Mouse (Mus musculus): ENCODE results near the gene Myo18b. TPM values are rescaled to one million over a fixed set of nuclear protein-coding genes. Genes with fewer than 3 reads are reported as not detected.

The Myo18b gene
- polyA plus RNA-seq, 1 experiment, result 36.8 TPM

DNA sequence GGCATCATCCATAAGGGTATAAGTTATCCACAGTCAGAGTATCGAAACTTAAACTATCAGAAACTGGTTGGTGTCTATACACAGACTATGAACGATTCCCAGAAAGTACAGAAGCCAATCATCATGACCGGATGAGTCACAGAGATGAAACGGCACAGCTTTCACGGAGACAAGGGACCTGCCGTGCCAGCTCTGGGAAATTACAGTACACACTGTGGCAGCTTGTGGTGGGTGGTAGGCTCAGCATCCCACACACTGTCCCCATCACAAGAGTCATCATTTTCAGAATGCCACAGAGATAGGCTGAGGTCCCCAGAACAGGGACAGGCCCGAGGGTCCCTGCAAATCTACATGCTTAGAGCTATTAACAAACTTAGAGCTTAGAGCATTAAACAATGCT is 114.4 kb downstream of the Myo18b start:
- Histone ChIP-seq H3K4me1 (ENCODE audit: control insufficient read depth, insufficient read depth, low read length) (no peaks in the 10 kb centered on the region; the same call in 1 of the 2 replicates), H3K27me3 (ENCODE audit: control insufficient read depth, insufficient read depth, low read length) (no peaks in the 10 kb centered on the region), H3K4me3 (ENCODE audit: control insufficient read depth, low read depth, low read length) (no peak overlapping the region), H3K27ac (ENCODE audit: control insufficient read depth, insufficient read depth, low read depth, low read length) (no peak overlapping the region), H3K36me3 (ENCODE audit: control insufficient read depth, insufficient read depth, low read length) (no peaks in the 10 kb centered on the region)
- TF ChIP-seq CTCF (IDR thresholded peaks at IDR 0.05; ENCODE audit: control insufficient read depth, insufficient read depth, insufficient replicate concordance, low read depth, low read length) (no peak), POLR2A (IDR thresholded peaks at IDR 0.05; ENCODE audit: control insufficient read depth, low read depth, low read length) (no peak)

DNA sequence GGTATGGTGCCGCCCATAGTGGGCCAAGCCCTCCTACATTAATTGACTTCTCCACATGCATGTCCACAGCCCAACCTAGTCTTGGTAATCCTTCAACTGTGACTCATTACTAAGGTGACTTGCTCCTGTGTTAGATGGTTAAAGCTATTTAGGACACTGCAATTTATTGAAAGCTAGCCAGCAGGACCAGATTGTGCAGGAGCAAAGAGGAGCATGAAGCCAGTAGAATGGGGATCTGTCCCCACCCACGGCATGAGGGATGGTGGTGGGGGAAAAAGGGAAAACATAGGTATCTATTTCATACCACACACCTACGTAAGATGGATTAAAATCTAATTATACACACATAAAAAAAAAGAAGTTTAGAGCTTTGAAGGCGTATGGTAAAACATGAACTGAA is 114.9 kb downstream of the Myo18b start:
- H3K27me3 ChIP-seq (ENCODE audit: control insufficient read depth, insufficient read depth, low read length), result no peaks in the 10 kb centered on the region
- TF ChIP-seq POLR2A (IDR thresholded peaks at IDR 0.05; ENCODE audit: control insufficient read depth, low read depth, low read length) (no peak), CTCF (IDR thresholded peaks at IDR 0.05; ENCODE audit: control insufficient read depth, insufficient read depth, insufficient replicate concordance, low read depth, low read length) (no peak)
- H3K27ac ChIP-seq (ENCODE audit: control insufficient read depth, insufficient read depth, low read depth, low read length), result no peak overlapping the region
- H3K4me3 ChIP-seq (ENCODE audit: control insufficient read depth, low read depth, low read length), result no peak overlapping the region
- no peaks in the 10 kb centered on the region; the same call in 1 of the 2 replicates for H3K4me1 ChIP-seq (ENCODE audit: control insufficient read depth, insufficient read depth, low read length)
- no peaks in the 10 kb centered on the region for H3K36me3 ChIP-seq (ENCODE audit: control insufficient read depth, insufficient read depth, low read length)

DNA sequence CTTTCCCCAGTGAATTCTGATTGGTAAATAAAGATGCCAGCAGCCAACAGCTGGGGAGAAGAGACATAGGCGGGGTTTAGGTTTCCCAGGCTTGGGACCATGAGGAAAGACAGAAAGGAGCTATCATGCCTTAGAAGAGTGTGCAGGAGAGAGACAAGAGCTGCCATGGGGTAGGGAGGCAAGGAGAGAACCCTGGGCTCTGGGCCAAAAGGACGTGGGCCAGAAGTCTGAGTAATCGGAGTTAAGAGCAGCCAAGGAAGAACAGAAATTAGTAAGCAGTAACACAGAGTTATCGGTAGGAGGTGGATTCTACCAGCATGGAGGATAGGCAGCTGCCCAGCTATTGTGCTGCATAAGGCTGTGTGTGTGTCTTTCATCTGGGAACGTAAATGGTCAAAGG is 115.8 kb downstream of the Myo18b start:
- Histone ChIP-seq H3K4me3 (ENCODE audit: control insufficient read depth, low read depth, low read length) (no peak overlapping the region), H3K4me1 (ENCODE audit: control insufficient read depth, insufficient read depth, low read length) (no peaks in the 10 kb centered on the region), H3K27me3 (ENCODE audit: control insufficient read depth, insufficient read depth, low read length) (no peaks in the 10 kb centered on the region), H3K36me3 (ENCODE audit: control insufficient read depth, insufficient read depth, low read length) (no peaks in the 10 kb centered on the region), H3K27ac (ENCODE audit: control insufficient read depth, insufficient read depth, low read depth, low read length) (no peak overlapping the region)
- TF ChIP-seq CTCF (IDR thresholded peaks at IDR 0.05; ENCODE audit: control insufficient read depth, insufficient read depth, insufficient replicate concordance, low read depth, low read length), result no peak
- no peak for TF ChIP-seq POLR2A (IDR thresholded peaks at IDR 0.05; ENCODE audit: control insufficient read depth, low read depth, low read length)

DNA sequence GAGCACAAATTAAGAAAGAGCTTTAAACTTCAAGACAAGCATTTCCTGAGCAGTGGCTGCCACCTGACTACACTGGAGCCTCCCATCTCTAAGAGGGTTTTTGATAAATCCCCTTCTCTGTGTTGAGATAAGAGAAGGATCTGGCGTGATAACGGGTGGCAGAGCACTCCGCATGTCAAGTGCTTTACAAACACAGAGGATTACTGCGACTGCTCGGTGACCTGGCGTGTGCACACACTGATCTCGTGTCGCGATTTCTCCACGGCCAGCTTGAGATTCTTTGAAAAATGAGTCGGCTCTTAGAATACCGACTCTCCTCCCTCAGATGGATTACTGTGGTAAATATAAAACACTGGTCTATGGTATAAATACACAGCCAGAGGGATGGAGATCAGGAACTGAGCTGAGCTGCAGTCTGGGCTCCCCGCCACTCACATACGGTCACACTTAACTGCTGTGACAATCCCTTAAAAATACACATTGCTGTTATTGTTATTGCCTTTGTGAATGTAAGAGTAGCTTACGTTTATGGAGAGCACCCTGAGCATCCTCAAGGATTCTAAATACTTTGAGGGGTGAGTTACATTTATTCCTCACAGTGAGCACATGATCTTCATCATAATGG is 119.3 kb downstream of the Myo18b start:
- Histone ChIP-seq H3K27ac (ENCODE audit: control insufficient read depth, insufficient read depth, low read depth, low read length) (no peak overlapping the region), H3K4me1 (ENCODE audit: control insufficient read depth, insufficient read depth, low read length) (no peaks in the 10 kb centered on the region), H3K27me3 (ENCODE audit: control insufficient read depth, insufficient read depth, low read length) (no peaks in the 10 kb centered on the region), H3K4me3 (ENCODE audit: control insufficient read depth, low read depth, low read length) (no peak overlapping the region), H3K36me3 (ENCODE audit: control insufficient read depth, insufficient read depth, low read length) (no peaks in the 10 kb centered on the region)
- no peak for TF ChIP-seq CTCF (IDR thresholded peaks at IDR 0.05; ENCODE audit: control insufficient read depth, insufficient read depth, insufficient replicate concordance, low read depth, low read length)
- no peak for TF ChIP-seq POLR2A (IDR thresholded peaks at IDR 0.05; ENCODE audit: control insufficient read depth, low read depth, low read length)

DNA sequence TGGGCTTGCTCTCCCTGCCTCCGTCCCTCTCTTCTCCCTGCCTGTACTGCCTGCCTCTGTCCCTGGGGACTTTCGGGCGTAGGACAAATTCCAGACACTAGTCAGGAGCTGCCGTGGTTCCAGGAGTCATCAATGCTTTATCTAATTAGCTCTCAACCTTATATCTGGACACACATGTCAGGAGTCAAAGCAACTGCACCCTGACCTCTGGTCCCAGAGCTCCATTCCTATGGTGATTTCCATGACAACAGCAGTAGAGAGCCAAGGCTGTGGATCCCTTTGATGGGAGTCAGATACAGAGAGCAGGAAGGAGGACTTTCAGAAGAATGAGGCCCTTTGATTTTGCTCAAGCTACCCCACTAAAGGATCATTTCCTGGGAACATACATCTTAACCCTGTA is 122.7 kb downstream of the Myo18b start:
- H3K36me3 ChIP-seq (ENCODE audit: control insufficient read depth, insufficient read depth, low read length), result no peaks in the 10 kb centered on the region
- no peaks in the 10 kb centered on the region for H3K27me3 ChIP-seq (ENCODE audit: control insufficient read depth, insufficient read depth, low read length)
- no peak overlapping the region for H3K4me3 ChIP-seq (ENCODE audit: control insufficient read depth, low read depth, low read length)
- 0 out of 2 replicates have a peak, but pooled peaks cover 2% of the 10 kb centered on the region for H3K4me1 ChIP-seq (ENCODE audit: control insufficient read depth, insufficient read depth, low read length)
- no peak overlapping the region for H3K27ac ChIP-seq (ENCODE audit: control insufficient read depth, insufficient read depth, low read depth, low read length)
- TF ChIP-seq POLR2A (IDR thresholded peaks at IDR 0.05; ENCODE audit: control insufficient read depth, low read depth, low read length) (no peak), CTCF (IDR thresholded peaks at IDR 0.05; ENCODE audit: control insufficient read depth, insufficient read depth, insufficient replicate concordance, low read depth, low read length) (no peak)

DNA sequence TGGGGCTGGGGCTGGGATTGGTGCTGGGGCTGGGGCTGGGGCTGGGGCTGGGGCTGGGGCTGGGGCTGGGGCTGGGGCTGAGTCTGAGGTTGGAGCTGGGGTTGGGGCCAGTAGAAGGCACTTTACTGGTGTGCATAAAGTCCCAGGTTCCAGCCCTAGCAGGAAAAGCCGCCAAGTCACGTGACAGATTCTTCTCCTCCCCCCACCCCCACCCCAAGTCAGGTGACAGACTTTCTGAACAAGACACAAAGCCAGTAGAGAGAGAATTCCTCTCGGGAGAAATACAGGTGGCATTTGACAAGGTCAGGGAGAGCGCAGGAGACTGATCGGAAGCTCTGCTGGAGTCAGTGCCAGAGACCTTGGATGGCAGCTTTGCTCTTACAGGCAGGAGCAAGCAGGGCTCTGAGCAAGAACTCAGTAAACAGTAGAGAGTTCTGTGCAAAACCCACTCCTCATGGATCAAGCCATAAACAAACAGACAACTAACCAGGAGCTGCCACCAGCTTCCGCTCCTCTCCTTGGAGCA is 124.7 kb downstream of the Myo18b start:
- no peak overlapping the region for H3K4me3 ChIP-seq (ENCODE audit: control insufficient read depth, low read depth, low read length)
- 0 out of 2 replicates have a peak, but pooled peaks cover 2% of the 10 kb centered on the region for H3K4me1 ChIP-seq (ENCODE audit: control insufficient read depth, insufficient read depth, low read length)
- H3K27me3 ChIP-seq (ENCODE audit: control insufficient read depth, insufficient read depth, low read length), result no peaks in the 10 kb centered on the region
- no peak for TF ChIP-seq POLR2A (IDR thresholded peaks at IDR 0.05; ENCODE audit: control insufficient read depth, low read depth, low read length)
- TF ChIP-seq CTCF (IDR thresholded peaks at IDR 0.05; ENCODE audit: control insufficient read depth, insufficient read depth, insufficient replicate concordance, low read depth, low read length), result no peak
- H3K27ac ChIP-seq (ENCODE audit: control insufficient read depth, insufficient read depth, low read depth, low read length), result no peak overlapping the region
- no peaks in the 10 kb centered on the region for H3K36me3 ChIP-seq (ENCODE audit: control insufficient read depth, insufficient read depth, low read length)

DNA sequence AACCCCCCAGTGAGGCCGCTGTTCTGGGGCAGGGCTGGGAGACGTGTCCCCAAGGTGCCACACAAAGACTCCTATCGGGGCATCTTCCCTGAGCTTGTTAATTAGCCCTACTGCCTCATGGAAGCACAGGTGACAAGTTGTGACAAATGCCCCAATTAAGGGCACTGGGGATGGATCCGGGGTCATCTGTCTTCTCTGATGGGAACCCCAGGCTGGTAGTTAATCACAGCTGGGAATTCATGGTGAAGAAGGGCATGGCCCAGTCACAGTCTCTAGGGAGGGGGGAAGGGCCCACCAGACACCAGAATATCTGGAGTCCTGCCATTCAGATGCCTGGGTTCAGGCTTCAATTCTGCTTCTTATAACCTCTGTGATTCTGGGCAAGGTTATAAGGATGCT is 126.4 kb downstream of the Myo18b start:
- Histone ChIP-seq H3K27me3 (ENCODE audit: control insufficient read depth, insufficient read depth, low read length) (no peaks in the 10 kb centered on the region), H3K36me3 (ENCODE audit: control insufficient read depth, insufficient read depth, low read length) (no peaks in the 10 kb centered on the region), H3K4me1 (ENCODE audit: control insufficient read depth, insufficient read depth, low read length) (0 out of 2 replicates have a peak, but pooled peaks cover 2% of the 10 kb centered on the region), H3K4me3 (ENCODE audit: control insufficient read depth, low read depth, low read length) (no peak overlapping the region), H3K27ac (ENCODE audit: control insufficient read depth, insufficient read depth, low read depth, low read length) (no peak overlapping the region)
- TF ChIP-seq POLR2A (IDR thresholded peaks at IDR 0.05; ENCODE audit: control insufficient read depth, low read depth, low read length) (no peak), CTCF (IDR thresholded peaks at IDR 0.05; ENCODE audit: control insufficient read depth, insufficient read depth, insufficient replicate concordance, low read depth, low read length) (no peak)
